Mouse (Mus musculus): ENCODE measurements around the gene Slc9a2.
A peak's percentile ranks its signal among the peaks of the same experiment; 100 is the strongest.
"Not testable (repeated sequence)": the region's sequence is repeated elsewhere in the genome, so short reads cannot be mapped to it uniquely, and the experiment has no call there.

Gene Slc9a2

DNA sequence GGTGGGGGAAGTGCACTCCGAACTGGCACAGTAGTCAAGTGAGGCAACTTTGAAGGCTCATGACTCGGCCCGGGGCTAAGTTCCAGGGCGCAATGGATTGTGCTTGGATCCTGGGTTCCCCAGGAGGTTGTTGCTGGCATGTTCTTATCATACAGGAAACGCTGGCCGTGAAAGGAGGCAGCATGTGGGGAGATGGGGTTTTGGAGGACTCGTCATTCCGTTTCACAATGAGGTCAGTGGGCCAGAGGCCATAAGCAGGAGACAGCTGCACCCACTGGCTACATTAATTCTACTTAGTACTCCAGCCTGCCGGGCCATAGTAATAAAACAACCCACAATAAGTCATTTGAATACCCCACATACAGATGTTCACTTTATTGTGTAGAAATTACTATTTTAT, 34.6 kb downstream of the Slc9a2 start:
- no peak for DNase-seq (ENCODE audit: extremely low spot score)

DNA sequence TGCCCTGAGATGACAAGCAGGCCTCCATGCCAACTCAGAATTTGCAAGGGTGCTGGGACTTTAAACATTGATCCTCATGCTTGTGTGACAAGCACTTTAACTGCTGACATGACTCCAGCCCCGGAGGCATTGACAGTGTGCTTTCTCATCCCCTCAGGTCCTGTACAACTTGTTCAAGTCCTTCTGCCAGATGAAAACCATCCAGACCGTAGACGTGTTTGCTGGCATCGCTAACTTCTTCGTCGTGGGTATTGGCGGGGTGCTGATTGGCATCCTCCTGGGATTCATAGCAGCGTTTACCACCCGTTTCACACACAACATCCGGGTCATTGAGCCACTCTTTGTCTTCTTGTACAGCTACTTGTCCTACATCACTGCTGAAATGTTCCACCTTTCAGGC, 45.7 kb downstream of the Slc9a2 start:
- DNase-seq (ENCODE audit: extremely low spot score), result no peak

DNA sequence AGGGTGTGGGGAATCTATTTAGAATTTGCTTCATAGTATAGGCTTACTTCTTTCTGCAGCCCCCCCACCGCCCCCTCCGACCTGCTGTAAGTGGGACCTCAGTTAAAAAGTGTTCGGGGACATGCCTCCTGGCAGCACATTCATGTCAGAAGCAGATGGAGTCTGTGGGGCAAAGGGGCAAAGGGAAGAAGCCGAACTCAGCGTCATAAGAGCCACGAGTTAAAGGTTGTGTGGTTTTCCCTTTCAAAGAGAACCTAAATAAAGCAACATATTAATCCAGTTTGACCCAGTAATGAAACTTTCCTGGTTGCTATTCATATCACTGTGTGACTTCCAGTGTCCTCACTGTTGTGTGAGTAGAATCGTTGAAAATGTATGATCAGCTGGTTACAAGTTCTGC, 47.0 kb downstream of the Slc9a2 start:
- DNase-seq (ENCODE audit: extremely low spot score), result no peak

DNA sequence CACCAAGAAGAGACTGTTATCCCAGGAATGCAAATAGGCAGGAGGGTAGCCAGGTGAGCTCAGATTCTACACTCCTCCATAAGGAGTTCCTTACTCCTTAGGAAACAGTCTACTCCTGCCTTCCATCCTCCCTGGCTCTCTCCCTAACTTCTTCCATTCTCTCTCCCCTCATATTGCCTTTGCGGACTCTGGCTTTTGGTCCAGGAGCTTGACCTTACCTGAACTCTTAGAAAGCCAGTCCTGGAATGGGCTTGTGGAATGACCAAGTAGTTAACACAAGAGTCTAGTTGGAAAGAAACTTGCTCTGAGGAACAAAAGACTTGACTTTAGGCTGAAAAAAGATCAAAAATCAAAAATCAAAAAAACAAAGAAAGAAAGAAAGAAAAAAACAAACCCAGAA, 48.3 kb downstream of the Slc9a2 start:
- no peak for DNase-seq (ENCODE audit: extremely low spot score)

DNA sequence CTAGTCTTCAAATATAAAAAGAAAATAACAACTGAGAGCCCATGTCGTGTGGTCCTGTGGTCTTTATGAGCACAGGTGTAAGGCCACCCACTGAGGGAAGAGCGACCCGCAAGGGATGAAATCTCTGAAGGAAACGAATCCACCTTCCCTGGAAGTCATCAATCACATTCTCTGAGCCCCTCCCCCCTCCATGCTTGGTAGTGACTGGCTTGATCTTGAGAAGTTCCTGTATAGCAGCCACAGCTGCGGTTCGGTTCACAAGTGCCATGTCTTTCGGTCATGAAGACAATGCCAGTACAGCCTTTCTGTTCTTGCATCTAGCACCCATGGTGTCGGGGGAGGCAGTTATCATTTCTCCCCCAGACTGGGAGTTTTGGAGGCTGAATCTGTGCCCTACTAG, 57.3 kb downstream of the Slc9a2 start:
- DNase-seq (ENCODE audit: extremely low spot score), result no peak

DNA sequence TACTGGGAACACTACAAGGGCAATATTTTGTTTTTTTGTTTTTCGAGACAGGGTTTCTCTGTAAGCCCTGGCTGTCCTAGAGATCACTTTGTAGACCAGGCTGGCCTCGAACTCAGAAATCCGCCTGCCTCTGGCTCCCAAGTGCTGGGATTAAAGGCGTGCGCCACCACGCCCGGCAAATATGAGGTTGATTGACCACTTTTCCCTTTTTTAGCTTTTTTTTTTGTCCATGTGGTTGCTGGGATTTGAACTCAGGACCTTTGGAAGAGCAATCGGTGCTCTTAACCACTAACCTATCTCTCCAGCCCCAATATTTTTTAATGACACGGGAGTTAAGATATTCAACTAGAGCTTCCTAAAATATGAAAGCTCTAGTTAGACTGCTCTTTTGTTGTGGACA, 57.9 kb downstream of the Slc9a2 start:
- not testable (repeated sequence) for DNase-seq (ENCODE audit: extremely low spot score)

DNA sequence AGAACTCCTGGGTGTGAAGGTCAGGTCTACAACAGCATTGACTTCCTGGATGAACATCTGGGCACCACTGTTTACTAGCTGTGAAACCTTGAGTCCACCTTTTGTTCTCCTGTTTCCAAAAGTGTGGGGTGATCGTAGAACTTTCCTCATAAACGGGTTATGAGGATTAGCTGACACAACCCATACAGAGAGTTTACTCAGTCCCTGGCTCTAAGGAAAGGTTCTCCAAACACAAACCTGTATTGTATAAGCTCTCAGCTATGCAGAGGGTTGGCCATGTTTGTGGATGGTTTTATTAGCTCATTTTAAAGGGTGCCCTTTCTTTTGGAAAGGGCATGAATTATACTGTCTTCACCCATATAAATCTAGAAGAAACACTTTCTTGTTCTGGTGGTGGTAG, 60.4 kb downstream of the Slc9a2 start:
- no peak for DNase-seq (ENCODE audit: extremely low spot score)

DNA sequence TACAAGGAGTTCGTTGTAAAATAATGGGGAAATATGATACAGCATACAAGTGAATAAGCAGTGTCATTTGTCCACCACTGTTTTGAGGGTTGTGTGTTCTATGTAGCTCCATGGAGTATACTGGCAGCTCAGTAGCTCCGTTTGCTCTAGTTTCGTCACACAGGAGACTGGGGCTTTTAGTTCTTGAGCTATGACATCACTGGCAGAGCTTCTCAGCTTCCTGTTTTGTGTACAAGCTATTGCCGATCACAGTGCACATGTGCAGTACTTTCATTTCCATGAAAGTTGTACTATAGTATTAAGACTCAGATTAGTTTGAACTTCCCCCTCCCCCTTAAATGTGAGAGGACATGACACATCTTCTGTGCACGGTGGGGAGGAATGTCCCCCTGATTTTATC, 65.7 kb downstream of the Slc9a2 start:
- no peak for DNase-seq (ENCODE audit: extremely low spot score)

DNA sequence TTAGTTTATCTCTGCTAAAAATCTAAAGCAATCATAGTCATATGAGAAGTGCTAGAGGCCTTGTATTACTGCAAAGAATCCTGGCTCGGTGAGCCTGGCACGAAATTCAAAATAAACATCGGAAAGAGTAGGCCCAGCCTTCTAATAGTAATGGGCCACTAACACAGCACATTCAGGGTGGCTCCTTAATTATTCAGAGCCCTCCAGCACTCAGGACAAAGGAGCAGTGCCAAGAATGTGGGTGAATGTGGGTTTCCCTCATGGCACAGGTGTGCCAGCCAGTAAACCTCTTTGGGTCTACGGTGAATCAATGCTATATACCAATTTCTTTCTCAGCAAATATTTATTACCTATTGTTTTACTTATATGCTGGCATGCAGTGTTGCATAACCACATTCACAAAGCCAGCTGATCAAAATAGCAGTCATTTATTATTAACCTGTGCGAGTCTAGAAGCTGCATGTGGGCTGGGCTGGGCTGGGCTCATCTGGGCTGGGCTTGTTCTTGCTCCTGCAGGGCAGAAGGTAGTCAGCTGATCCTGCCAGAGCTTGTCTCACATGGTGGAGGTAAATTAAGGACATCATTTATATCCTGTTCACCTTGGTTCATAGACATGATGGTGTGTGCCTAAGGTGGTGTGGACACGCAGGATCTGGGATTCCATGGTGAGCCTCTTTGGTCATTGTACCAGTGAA, 79.5 kb downstream of the Slc9a2 start:
- no peak for DNase-seq (ENCODE audit: extremely low spot score)

DNA sequence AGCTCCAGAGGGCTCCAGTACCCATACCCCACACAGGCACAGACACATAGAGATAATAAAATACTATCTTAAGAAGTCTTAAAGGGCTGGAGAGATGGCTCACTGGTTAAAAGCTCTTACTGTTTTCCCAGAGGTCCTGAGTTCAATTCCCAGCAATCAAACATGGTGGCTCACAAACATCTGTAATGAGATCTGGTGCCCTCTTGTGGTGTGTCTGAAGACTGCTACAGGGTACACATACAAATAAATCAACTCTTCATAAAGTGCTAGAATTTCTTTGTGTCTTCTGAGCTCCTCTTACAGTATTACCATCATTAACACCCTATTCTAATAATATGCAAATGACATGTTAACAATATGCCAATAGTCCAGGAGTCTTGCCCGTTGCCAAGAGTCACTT, 83.7 kb downstream of the Slc9a2 start:
- DNase-seq (ENCODE audit: extremely low spot score), result no peak

DNA sequence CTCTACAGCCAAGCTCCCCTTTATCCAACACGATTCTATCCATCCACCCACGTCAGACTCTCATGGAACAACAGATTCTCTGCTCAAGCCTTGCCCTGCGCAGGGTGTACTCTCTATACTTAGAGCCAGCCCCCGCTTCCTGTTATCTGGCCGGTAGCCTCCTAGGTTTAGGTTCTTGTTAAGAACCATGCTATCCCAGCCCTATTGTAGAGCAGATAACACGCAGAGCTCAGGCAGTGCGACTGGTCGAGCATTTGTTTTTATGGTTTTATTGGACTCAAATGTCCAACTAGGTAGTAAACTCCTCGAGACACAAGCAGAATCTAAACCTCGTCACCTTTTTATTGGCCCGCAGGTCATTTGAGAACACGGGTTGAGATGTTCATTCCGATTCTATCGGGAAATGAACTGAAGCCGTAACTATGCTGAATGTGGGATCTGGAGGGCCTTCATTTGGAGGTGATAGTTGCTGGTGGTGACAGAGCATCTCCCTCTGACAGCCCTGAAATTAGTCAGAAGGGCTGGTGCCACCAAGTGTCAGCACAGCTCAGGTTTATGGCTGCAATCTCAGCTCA, 84.4 kb downstream of the Slc9a2 start:
- no peak for DNase-seq (ENCODE audit: extremely low spot score)

DNA sequence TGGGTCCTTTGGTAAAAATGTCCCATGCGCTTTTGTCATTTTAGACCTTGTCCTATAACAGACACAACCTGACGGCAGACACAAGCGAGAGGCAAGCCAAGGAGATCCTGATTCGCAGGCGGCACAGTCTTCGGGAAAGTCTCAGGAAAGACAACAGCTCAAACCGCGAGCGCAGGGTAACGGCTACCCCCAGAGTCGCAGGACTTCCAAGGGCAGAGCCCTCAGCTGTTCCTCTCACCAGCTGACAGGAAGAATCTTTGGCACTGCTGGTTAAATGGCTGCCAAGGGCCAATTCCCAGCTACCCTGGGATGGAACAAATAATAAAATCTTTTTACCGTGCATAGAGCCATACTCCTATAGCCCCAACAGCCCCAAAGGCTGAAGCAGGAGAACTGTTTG, 85.1 kb downstream of the Slc9a2 start:
- DNase-seq (ENCODE audit: extremely low spot score), result no peak

DNA sequence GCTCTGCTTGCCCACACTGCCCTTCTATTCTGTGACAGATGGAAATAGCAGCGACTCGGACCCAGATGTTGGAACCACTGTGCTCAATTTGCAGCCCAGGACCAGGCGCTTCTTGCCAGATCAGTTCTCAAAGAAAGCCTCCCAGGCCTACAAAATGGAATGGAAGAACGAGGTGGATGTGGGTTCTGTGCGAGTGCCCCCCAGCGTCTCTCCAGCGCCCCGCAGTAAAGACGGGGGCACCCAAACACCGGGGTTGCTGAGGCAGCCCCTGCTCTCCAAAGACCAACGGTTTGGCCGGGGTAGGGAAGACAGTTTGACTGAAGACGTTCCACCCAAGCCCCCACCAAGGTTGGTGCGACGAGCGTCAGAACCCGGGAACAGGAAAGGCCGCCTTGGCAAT, 87.2 kb downstream of the Slc9a2 start:
- no peak for DNase-seq (ENCODE audit: extremely low spot score)

DNA sequence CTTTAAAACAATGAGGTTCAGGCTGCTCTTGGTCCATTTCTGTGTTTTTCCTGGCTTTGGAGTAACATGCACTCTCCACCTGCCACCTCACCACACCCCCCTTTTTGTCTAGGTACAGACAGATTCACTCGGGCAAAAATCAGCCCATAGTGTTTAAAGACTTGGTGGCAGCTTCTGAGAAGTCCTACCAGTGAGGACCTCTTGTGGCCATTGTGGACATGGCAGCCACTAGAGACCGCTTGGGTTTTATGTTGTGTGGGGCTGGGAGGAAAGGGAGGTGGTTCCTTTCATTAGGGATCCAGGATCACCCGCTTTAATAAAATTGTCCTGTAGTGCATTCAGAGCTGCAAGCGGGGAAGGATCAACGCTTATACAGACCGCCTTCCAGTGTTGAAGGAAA, 88.2 kb downstream of the Slc9a2 start:
- peak; percentile 57 for DNase-seq (ENCODE audit: extremely low spot score)

DNA sequence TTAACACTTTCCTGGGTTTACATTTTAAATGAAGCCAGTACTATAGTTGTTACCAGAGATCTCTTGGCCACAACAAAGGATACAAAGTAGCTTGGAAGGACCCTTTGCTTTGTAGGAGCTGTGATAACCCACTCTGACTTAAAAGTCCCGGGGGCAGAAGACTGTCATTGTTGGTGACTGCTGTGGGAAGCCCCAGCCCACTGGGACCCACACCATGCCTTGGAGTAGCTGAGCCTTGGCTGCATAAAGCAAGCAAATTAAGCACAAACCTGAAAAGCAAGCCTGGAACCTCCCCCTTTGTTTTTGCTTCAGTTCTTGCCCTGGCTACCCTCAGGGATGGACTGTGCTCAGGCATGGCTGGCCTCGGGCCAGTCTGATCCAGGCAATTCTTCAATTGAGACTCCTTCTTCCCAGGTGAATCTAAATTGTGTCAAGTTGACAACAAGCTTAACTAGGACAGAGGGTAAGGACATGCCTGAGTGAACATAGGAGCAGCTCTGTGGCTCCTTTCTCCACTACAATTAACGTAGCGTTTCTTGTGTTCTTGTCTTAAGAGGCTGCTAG, 89.0 kb downstream of the Slc9a2 start:
- no peak for DNase-seq (ENCODE audit: extremely low spot score)

DNA sequence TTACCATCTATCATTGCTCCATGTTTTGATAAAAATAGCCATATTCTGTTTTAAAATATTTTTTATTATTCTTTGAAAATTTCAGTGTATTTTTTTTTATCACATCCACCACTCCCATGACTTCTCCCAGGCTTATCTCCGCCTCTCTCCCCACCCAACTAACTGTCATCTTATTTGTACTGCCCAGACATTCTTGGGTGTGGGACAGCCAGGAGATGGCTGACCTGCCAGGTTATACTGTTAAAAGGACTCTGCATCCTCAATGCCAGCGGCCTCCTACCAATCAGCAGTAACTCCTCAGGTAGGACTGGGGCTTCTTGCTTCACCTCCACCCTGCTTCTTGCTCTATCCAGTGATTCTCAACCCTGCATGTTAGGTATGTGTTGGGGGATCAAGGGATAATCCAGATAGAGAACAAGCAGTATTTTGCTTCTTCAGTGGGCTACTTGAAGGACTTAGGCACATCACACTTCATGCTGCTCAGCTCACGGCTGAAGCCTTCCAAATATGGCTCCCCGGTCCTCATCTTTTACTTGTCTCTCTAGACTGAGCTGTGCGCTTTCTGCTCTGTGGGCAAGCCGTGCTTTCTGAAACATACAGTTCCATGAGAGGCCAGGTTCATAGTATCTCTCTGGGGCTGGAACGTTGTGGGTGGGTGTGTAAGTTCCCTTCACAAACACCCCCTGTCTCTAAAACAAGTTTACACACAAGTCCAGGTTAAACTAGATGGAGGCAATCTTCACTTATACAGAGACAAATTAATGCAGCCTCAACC, 91.0 kb downstream of the Slc9a2 start:
- DNase-seq (ENCODE audit: extremely low spot score), result no peak

DNA sequence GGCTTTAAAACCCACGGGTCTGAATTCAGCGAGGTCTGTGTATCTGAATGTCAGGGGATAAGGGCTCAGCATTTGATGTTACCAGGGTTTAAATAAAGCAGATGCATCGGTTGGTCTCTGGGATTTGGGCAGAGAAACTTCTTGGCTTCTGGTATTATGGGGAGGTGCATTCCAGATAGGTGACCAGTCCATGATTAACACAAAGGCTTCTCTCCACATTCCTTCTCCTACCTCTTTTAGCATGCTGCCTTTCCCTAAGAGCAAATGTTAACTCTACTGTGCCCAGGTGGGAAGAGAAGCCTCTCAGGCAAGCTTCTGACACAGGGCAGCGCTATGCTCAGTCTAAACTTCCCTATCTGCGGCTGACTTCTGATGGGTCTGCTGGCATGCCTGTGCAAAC, 92.9 kb downstream of the Slc9a2 start:
- no peak for DNase-seq (ENCODE audit: extremely low spot score)

DNA sequence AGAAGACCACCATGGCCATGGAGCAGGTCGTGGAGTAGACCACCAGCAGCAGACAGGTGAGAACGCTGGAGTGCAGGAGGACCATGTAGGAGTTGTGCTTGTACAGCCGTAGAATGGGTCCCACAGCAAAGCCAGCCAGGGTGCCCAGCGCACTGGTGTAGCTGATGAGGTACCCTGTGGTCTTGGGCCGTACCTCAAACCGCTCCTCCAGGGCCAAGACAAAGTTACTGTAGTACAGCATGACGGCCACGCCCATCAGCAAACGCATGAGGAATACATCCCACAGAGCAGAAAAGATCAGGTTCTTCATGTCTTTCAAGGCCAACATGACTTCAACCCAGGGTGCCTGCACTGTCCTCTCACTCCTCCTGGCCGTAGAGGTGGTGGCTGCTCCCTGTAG, 93.7 kb downstream of the Slc9a2 start:
- DNase-seq (ENCODE audit: extremely low spot score), result no peak

DNA sequence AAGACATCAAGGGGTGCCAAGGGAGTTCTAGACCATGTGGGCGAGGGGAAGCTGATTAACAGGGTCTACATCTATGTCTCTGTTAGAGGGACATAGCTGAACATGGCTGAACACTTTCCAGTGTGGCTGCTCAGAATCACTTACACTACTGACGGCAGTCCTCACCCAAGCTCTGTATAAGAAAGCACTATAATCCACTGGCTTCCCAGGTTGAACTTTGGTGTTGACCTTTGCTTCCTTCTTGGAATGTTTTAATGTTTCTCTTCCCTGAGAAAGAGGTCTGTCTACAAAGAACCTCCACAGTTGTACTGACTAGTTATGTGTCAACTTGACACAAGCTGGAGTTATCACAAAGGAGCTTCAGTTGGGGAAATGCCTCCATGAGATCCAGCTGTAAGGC, 95.7 kb downstream of the Slc9a2 start:
- no peak for DNase-seq (ENCODE audit: extremely low spot score)

DNA sequence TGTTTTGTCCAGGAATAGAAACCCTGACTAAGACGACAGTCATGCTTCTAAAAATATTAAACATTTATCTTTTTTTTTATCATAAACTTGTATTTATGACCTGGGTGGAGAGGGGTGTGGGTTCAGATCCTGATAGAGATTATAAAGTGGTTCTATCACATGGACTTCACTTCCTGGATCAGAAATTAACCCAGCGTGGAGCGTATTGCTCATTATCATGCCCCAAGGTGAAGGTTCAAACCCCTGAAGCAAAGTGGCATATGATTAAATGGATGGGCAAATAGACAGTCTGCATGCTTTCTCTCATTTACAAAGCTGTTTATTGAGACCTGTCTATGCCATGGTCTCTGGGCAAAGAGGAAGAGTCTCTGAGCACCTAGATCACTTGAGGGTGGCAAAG, 96.4 kb downstream of the Slc9a2 start:
- no peak for DNase-seq (ENCODE audit: extremely low spot score)

DNA sequence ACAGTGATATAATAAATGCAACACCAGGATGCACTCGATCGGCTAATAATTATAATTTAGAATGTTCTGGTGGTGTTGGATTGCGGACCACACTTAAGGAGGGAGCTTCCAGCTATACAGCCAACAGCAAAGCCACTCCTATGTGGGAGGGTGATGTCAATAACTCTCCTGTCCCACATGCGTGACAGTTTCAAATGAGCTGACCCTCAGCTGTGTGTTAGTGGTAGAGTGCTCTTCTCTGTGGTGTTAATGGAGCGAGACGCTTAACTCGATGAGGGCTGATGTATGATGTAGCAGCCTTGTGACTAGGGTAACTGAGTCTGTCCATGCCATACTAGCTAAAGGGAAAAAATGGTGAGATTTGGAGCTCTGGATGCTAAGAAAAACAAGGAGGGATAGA, 103.1 kb downstream of the Slc9a2 start:
- DNase-seq (ENCODE audit: extremely low spot score), result no peak

DNA sequence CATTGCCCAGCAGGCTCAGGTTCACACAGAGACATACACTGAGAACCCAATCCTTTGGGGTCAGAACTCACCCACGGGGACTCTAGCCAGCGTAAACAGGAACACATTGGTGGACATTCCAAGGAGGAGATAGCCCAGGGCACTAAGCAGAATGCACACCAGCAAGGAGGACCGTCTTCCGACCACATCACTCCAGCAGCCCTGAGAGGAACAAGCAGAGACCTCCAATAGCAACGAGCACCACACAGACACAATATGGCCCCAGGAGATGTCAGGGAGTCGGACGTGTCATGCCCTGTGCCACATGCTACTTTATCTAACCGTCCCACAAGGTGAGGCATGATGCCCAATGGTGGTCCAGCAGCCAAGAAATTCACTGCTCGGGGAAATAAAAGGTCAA, 103.9 kb downstream of the Slc9a2 start:
- no peak for DNase-seq (ENCODE audit: extremely low spot score)

DNA sequence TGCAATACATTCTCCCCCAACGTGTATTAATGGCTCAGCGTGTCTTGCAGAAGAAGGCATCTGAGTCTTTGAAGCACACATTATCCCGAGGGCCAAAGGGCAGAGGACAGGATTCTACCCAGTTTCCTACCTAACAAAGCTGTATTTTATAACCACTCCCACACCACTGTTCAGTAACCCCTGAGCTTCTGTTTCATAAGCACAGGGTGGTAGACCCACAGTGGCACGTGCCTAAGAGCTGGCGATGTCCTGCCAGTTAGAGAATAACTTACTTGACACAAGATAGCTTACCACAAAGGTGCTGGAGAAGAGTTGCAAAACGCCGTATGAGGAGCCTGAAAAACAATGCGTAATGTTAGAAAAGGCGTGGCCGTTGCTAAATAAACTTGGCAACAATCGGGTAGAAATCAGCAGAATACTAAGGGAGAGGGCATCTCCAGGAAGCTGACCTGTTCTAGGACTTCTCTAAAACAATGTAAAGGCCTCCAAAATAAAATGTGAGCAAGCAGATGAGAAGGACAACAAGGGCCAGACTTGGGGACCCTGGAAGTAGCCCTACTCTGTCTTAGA, 105.6 kb downstream of the Slc9a2 start:
- DNase-seq (ENCODE audit: extremely low spot score), result no peak
